Mouse (Mus musculus) olfactory bulb, adult 2 months (tissue): ENCODE data around the gene Vtcn1.
"Not testable (repeated sequence)": the region's sequence is repeated elsewhere in the genome, so short reads cannot be mapped to it uniquely, and the experiment has no call there.

Source experiments
- CTCF ChIP-seq: fragments of 200-500 bp; IDR thresholded peaks from 2 replicates; pipeline ENCODE4 v1.5.1; 2012; ENCODE audit warnings: low read depth, mild to moderate bottlenecking, low read length, moderate library complexity; ENCODE audit not compliant: insufficient read depth
- POLR2A ChIP-seq: fragments of 200-500 bp; IDR thresholded peaks from 2 replicates; pipeline ENCODE4 v1.6.1; 2012; ENCODE audit warnings: mild to moderate bottlenecking, low read depth, low read length, moderate library complexity; ENCODE audit not compliant: insufficient read depth

DNA sequence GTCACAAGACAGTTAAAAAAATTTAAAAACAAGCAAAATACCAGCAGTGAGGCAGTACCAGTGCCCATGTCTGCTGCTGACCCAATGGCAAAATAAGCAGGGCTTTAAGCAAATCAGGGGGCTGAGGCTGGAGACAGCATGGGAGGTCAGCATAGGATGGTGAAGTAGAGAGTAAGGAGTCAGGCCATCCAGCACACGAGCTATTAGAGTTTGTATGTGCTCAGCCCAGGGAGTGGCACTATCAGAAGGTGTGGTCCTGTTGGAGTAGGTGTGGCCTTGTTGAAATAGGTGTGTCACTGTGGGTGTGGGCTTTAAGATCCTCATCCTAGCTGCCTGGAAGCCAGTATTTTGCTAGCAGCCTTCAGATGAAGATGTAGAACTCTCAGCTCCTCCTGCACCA lies 9.8 kb upstream of the Vtcn1 start:
- TF ChIP-seq POLR2A, CTCF: not testable (repeated sequence)
